Mouse (Mus musculus): Measurements from ENCODE around the gene Shroom3.

- no peak for TF ChIP-seq GATA1 (IDR thresholded peaks at IDR 0.05; ENCODE audit: borderline replicate concordance, low read length)
- no peak for TF ChIP-seq FLI1 (IDR thresholded peaks at IDR 0.05; ENCODE audit: low read length)
These were observed 46.0 kb downstream of the Shroom3 start for GRCm38 (mm10) chr5:92729221-92729620.
